In the genomic region with DNA sequence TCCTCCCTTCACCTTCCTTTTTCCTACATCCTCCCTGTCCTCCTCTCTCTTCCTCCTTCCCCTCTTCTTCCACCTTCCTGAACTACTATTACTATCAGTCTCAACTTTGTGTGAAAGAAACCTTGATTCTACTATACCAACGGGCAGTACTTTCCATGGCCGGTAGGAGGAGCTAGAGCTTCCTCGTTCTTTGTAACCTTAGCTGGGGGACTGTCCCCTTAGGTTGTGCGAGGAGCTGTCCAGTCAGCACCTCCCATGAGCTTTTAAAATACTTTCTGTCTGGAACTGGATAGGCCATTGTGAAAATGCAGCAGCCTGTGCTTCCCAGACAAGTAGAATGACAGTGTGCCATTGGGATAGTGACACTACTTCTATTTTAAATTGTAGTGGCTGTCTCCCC, we compare ENCODE assay signal across 8 mouse cellular contexts. TPM values are rescaled to one million over a fixed set of nuclear protein-coding genes. Genes with fewer than 3 reads are reported as not detected.
DNase-seq lines count a peak whose midpoint lies in the region; ATAC-seq and TF ChIP-seq lines count a peak whose summit lies in the region.
"Had no signal": no experiment of that assay in that cellular context is flagged by ENCODE, and none has a peak within 500 bp of the region (broad histone marks: within the 10 kb centered on the region; RNA-seq: fewer than 3 reads in every experiment).

No protein-coding gene starts in this region.

- H3K9ac ChIP-seq in limb, embryonic 14.5 days (ENCODE audit: low read depth, low read length, severe bottlenecking): no peak overlapping the region
- H3K9ac ChIP-seq: hindbrain, embryonic 15.5 days had no signal

- WGBS in thymus, adult 2 months: 3% methylated on average over 4 of the region's 4 CpGs
- WGBS in limb, embryonic 14.5 days: under 1% methylated on average over 4 of the region's 4 CpGs

- no peaks in the 10 kb centered on the region for H3K27me3 ChIP-seq in thymus, adult 2 months (ENCODE audit: control insufficient read depth, insufficient read depth, low read length)
- peaks cover 26% of the 10 kb centered on the region for H3K27me3 ChIP-seq in limb, embryonic 14.5 days (ENCODE audit: control insufficient read depth, insufficient read depth, low read length)

- H3K9me3 ChIP-seq in limb, embryonic 14.5 days (ENCODE audit: control insufficient read depth, low read length): no peaks in the 10 kb centered on the region
- H3K9me3 ChIP-seq: hindbrain, embryonic 15.5 days had no signal

- no peak for ATAC-seq in limb, embryonic 14.5 days (ENCODE audit: low FRiP score, low read depth)

- TF ChIP-seq CTCF in thymus, adult 2 months (IDR thresholded peaks at IDR 0.05; ENCODE audit: borderline replicate concordance, control insufficient read depth, extremely low read depth, insufficient read depth, low read length, poor library complexity): no peak

- TF ChIP-seq POLR2A in thymus, adult 2 months (IDR thresholded peaks at IDR 0.05; ENCODE audit: control insufficient read depth, extremely low read depth, insufficient read depth, low read length, poor library complexity): no peak
- no peak for TF ChIP-seq POLR2A in limb, embryonic 14.5 days (IDR thresholded peaks at IDR 0.05; ENCODE audit: borderline replicate concordance, extremely low read depth, insufficient read depth, insufficient read length)

- no peak overlapping the region for H3K27ac ChIP-seq in thymus, adult 2 months (ENCODE audit: control insufficient read depth, insufficient read depth, low read length)
- no peak overlapping the region for H3K27ac ChIP-seq in limb, embryonic 14.5 days (replicated peaks; ENCODE audit: low read depth, low read length)
- H3K27ac ChIP-seq: hindbrain, embryonic 15.5 days had no signal

- H3K4me3 ChIP-seq in thymus, adult 2 months (ENCODE audit: control insufficient read depth, insufficient read depth, low read length): no peak overlapping the region
- no peak overlapping the region for H3K4me3 ChIP-seq in limb, embryonic 14.5 days (replicated peaks; ENCODE audit: low read length)
- H3K4me3 ChIP-seq: hindbrain, embryonic 15.5 days had no signal

- no peaks in the 10 kb centered on the region for H3K4me1 ChIP-seq in thymus, adult 2 months (replicated peaks; ENCODE audit: control insufficient read depth, insufficient read depth, low read length)
- no peaks in the 10 kb centered on the region for H3K4me1 ChIP-seq in limb, embryonic 14.5 days (ENCODE audit: control insufficient read depth, insufficient read depth, low read length)

- no peaks in the 10 kb centered on the region for H3K36me3 ChIP-seq in thymus, adult 2 months (ENCODE audit: control insufficient read depth, insufficient read depth, low read length)
- H3K36me3 ChIP-seq in limb, embryonic 14.5 days (ENCODE audit: control insufficient read depth, insufficient read depth, low read length): no peaks in the 10 kb centered on the region
- H3K36me3 ChIP-seq: hindbrain, embryonic 15.5 days had no signal

- DNase-seq in thymus, adult 2 months: peak; percentile 8
- DNase-seq in thymus, adult 18-20 months: no peak
- peak; percentile 81 to 84 for DNase-seq in adrenal gland, postnatal 36 days
- DNase-seq in embryo, embryonic 9.5 days (ENCODE audit: extremely low spot score): peak; percentile 76
- DNase-seq in kidney, adult 8-10 months: peak; percentile 47 to 84
- peak; percentile 88 for DNase-seq in limb, embryonic 14.5 days (ENCODE audit: low spot score)
- peak; percentile 90 for DNase-seq in retina, embryonic 14.5 days (ENCODE audit: low spot score)

- no peak overlapping the region for H3K4me2 ChIP-seq in limb, embryonic 14.5 days (replicated peaks; ENCODE audit: low read depth, low read length, severe bottlenecking)
- H3K4me2 ChIP-seq: hindbrain, embryonic 15.5 days had no signal

RNA-seq across cellular contexts. Expression of gene Rbfox1, which starts 3.3 kb away (rescaled TPM):
- polyA plus RNA-seq in thymus, adult 2 months (2012; rRNA removed): 4.4 and 5.6 TPM in 2 replicates
- total RNA-seq in adrenal gland, postnatal 36 days (2021): 1 to 10 TPM; 1.0 to 1.1 TPM
- 6.0 and 7.7 TPM in 2 replicates for polyA plus RNA-seq in limb, embryonic 14.5 days (2012; rRNA removed)
- polyA plus RNA-seq in limb, embryonic 14.5 days (2014; fragmentation: Nextera tagmentation; extraction: Ambion mirVana): 3.8 and 4.1 TPM in 2 replicates

Comparison
In these comparisons a context has a peak if more than half of its experiments do, and no peak if none do; other contexts are left out.
1. DNase-seq: peak in thymus, adult 2 months (single experiment), adrenal gland, postnatal 36 days (2 of 2), embryo, embryonic 9.5 days (single experiment), kidney, adult 8-10 months (2 of 2), limb, embryonic 14.5 days (single experiment) and retina, embryonic 14.5 days (single experiment); none in thymus, adult 18-20 months (0 of 2).